Mouse (Mus musculus) large intestine, adult 2 months (tissue): ENCODE results near the gene Castor2. TPM values are rescaled to one million over a fixed set of nuclear protein-coding genes. Genes with fewer than 3 reads are reported as not detected.

Experiments
- DNase-seq: peaks from one replicate; pipeline ENCODE4 v3.0.0-alpha.2; 2012; ENCODE audit warnings: low read depth, low spot score
- WGBS: fragments of 180-500 bp; shearing (Covaris S2); methylation state at CpG from one replicate; pipeline ENCODE4 v1.1.7; 2018; 5-methylcytosine and 5-hydroxymethylcytosine counted together
- polyA plus RNA-seq: library from polyadenylated mRNA; depleted of rRNA; stranded (reverse); fragments of >200 nt; gene quantifications from 2 replicates; pipeline ENCODE4 v1.2.3, GENCODE M21; 2012; rRNA removed

Castor2 gene
- polyA plus RNA-seq: 7.3 and 8.6 TPM in 2 replicates

DNA sequence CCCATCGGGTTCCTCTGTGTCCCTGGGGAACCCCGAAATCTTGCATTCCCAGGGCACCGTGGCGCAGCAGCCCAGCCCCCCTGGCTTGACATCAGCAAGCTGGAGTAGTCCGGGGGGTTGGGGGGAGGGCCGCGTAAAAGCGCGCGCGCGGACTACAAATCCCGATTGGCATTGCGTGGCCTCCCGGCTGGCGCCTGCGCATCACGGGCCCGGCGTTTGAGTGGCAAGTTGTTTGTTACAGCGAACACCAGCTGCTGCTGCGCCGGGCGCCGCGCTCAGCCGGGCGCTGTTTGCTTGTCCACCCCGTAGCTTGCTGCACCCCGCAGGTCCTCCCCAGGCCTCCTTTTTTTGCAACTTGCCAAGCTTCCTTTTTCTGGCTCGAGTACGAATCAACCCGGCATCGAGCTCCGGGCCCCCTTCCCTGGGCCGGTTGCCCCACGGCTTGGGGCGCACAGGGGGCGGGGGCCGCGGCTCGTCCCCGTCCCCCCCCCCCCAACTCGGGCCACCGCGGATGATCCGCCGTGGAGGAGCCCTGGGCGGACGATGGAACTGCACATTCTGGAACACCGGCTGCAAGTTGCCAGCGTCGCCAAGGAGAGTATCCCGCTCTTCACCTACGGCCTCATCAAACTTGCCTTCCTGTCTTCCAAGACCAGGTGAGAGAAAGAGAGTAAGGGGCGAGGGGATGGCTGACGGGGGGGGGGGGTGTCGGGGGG, at the start of gene Castor2:
Gene Castor2 (plus strand): TSS at position 216 of the 716 bp plus-strand sequence.
- WGBS: under 1% methylated on average over 57 of the region's 58 CpGs
- DNase-seq: peak; percentile 19

GRCm38 (mm10) chr5:134050711-134051110, 48.8 kb upstream of the Castor2 start:
- DNase-seq: no peak
- 24% methylated on average over 10 of the region's 10 CpGs for WGBS

- DNase-seq: no peak
- 87% methylated on average over 4 of the region's 4 CpGs for WGBS
Measured at GRCm38 (mm10) chr5:134052614-134053013, 46.9 kb upstream of the Castor2 start.

- DNase-seq: no peak
- 86% methylated on average over 4 of the region's 4 CpGs for WGBS
Measured at GRCm38 (mm10) chr5:134054496-134054895, 45.0 kb upstream of the Castor2 start.

- DNase-seq: no peak
- WGBS: 52% methylated on average over 13 of the region's 13 CpGs
Measured at GRCm38 (mm10) chr5:134058793-134059352, 40.6 kb upstream of the Castor2 start.

GRCm38 (mm10) chr5:134063362-134064064, 36.0 kb upstream of the Castor2 start:
- WGBS: 34% methylated on average over 15 of the region's 15 CpGs
- peak; percentile 18 for DNase-seq

- WGBS: 44% methylated on average over 3 of the region's 3 CpGs
- DNase-seq: no peak
Measured at GRCm38 (mm10) chr5:134066261-134066660, 33.2 kb upstream of the Castor2 start.

- no peak for DNase-seq
- WGBS: 8% methylated on average over 1 of the region's 1 CpGs
Measured at GRCm38 (mm10) chr5:134067924-134068323, 31.6 kb upstream of the Castor2 start.

GRCm38 (mm10) chr5:134073512-134074041, 25.9 kb upstream of the Castor2 start:
- 9% methylated on average over 17 of the region's 17 CpGs for WGBS

DNA sequence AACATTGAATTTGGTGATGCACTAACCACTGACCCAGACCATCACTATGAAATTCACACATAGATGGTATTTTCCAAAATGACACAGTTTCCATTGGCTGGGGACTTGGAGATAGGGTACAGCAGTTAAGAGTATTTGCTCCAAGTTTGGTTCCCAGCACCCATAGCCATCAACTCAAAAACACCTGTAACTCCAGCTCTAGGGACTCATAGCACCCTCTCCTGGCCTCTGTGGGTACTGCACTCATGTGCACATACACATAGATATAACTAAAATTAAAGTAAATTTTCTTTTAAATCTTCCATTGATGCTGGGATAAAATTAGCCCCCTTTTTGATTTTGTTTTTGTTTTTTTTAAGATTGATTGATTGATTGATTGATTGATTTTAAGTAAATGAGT, 25.1 kb upstream of the Castor2 start:
- no peak for DNase-seq

More at GRCm38 (mm10) chr5:134073512-134074041, 25.9 kb upstream of the Castor2 start:
- DNase-seq: no peak

- no peak for DNase-seq
- WGBS: 93% methylated on average over 11 of the region's 11 CpGs
Measured at GRCm38 (mm10) chr5:134076175-134076574, 23.3 kb upstream of the Castor2 start.

- DNase-seq: no peak
- WGBS: 22% methylated on average over 18 of the region's 18 CpGs
Measured at GRCm38 (mm10) chr5:134080685-134081548, 18.6 kb upstream of the Castor2 start.

- WGBS: 69% methylated on average over 4 of the region's 4 CpGs
- DNase-seq: no peak
Measured at GRCm38 (mm10) chr5:134085227-134085626, 14.3 kb upstream of the Castor2 start.

GRCm38 (mm10) chr5:134085887-134086639, 13.4 kb upstream of the Castor2 start:
- no peak for DNase-seq
- 78% methylated on average over 3 of the region's 3 CpGs for WGBS

- no peak for DNase-seq
- WGBS: 66% methylated on average over 5 of the region's 5 CpGs
Measured at GRCm38 (mm10) chr5:134087211-134087610, 12.3 kb upstream of the Castor2 start.

DNA sequence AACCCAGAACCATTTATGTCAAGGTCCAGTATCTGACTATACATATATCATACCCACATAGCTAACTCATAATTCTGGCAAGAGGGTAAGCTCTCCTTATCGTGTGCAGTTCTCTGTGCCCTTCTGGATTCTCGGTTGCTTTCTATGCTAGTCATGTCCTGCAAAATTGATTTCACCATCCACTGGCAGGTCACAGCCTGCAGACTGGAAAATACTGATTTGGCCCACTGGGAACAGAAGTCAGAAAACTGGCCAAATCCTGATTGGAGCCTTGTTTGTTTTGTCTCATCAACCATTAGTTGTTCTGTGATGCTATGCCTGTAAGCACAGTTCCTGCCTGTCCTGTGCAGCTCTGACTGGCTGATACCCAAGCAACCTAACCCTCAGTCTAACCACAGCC, 3.7 kb upstream of the Castor2 start:
- 89% methylated on average over 2 of the region's 2 CpGs for WGBS
- no peak for DNase-seq

DNA sequence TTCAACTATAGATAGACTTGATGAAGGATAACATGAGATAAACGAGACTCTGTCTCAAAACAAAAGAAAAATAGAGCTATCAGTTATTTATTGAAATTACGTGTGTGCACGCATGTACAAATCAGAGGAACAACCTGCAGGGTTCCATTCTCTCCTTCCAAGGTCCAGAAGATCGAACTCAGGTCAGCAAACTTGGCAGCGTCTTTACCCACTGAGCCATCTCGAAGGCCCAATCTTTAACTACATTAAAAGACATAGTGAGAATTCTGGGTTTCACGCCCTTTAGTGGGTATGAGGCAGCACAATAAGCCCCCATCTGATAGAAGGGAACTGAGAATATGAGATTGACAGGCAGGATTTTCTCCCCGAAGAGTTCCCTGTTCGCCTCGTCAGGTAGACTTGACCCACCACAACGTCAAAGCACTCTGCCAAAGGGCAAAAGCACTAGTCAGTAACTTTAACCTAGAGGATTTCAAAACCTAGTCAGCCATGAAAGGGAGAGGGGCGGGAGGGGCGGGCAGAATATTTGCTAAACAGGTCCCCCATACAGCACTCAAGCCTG, 1.1 kb upstream of the Castor2 start:
- WGBS: 63% methylated on average over 13 of the region's 13 CpGs

GRCm38 (mm10) chr5:134098976-134099375, 535 bp upstream of the Castor2 start:
- no peak for DNase-seq
- 2% methylated on average over 17 of the region's 17 CpGs for WGBS

More for the DNA sequence above, 1.1 kb upstream of the Castor2 start:
- DNase-seq: no peak
